Comparison of ENCODE assay signal across 15 mouse cellular contexts in the genomic region with DNA sequence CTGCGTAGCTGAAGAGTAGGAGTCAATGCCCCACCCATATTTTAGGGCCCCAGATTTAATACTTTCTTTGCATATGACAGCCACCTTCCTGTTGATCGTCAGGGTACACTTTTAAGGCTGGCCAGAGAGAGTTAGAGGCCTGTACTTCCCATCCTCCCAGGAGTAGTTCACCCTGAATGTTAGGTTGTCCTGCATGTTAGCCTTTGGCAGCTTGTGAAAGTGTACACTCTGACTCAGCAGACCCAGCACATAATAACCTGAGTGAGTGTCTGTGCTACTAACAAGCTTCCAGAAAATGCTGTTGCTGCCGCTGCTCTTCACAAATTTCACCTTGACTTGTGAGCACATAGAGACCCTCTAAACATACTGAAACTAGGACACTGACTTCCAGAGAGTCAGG.
"Had no signal": no experiment of that assay in that cellular context is flagged by ENCODE, and none has a peak within 500 bp of the region (broad histone marks: within the 10 kb centered on the region; RNA-seq: fewer than 3 reads in every experiment).

No protein-coding gene starts in this region.

- H3K4me2 ChIP-seq: intestine, embryonic 15.5 days; limb, embryonic 12.5 days; limb, embryonic 15.5 days; liver, embryonic 15.5 days; midbrain, embryonic 13.5 days had no signal

- ATAC-seq: intestine, embryonic 15.5 days; midbrain, embryonic 13.5 days; midbrain, embryonic 16.5 days had no signal

- H3K9ac ChIP-seq: intestine, embryonic 15.5 days; limb, embryonic 12.5 days; limb, embryonic 15.5 days; liver, embryonic 15.5 days; midbrain, embryonic 13.5 days had no signal

- H3K27me3 ChIP-seq: intestine, embryonic 15.5 days; limb, embryonic 12.5 days; limb, embryonic 15.5 days; liver, embryonic 15.5 days; megakaryocyte, embryonic 14.5 days; midbrain, embryonic 13.5 days had no signal

- DNase-seq: kidney, adult 18-20 months; kidney, postnatal 14 days; left cerebral cortex, postnatal 4 days; lung, adult 2 months; thymus, adult 2 months; thymus, postnatal 14 days; thymus, postnatal 4 days had no signal

- H3K9me3 ChIP-seq: intestine, embryonic 15.5 days; limb, embryonic 12.5 days; limb, embryonic 15.5 days; liver, embryonic 15.5 days; megakaryocyte, embryonic 14.5 days; midbrain, embryonic 10.5 days; midbrain, embryonic 13.5 days had no signal

- H3K4me1 ChIP-seq: limb, embryonic 15.5 days; midbrain, embryonic 10.5 days; midbrain, embryonic 13.5 days had no signal

- H3K4me3 ChIP-seq: intestine, embryonic 15.5 days; limb, embryonic 12.5 days; limb, embryonic 15.5 days; liver, embryonic 15.5 days; megakaryocyte, embryonic 14.5 days; midbrain, embryonic 10.5 days; midbrain, embryonic 13.5 days had no signal

- H3K27ac ChIP-seq: intestine, embryonic 15.5 days; limb, embryonic 12.5 days; liver, embryonic 15.5 days; midbrain, embryonic 10.5 days; midbrain, embryonic 13.5 days had no signal
